Mouse (Mus musculus): ENCODE measurements around the gene a. TPM values are rescaled to one million over a fixed set of nuclear protein-coding genes. Genes with fewer than 3 reads are reported as not detected.

The a gene
- polyA plus RNA-seq, 1 experiment from 2014 or later = 44.6 TPM

DNA sequence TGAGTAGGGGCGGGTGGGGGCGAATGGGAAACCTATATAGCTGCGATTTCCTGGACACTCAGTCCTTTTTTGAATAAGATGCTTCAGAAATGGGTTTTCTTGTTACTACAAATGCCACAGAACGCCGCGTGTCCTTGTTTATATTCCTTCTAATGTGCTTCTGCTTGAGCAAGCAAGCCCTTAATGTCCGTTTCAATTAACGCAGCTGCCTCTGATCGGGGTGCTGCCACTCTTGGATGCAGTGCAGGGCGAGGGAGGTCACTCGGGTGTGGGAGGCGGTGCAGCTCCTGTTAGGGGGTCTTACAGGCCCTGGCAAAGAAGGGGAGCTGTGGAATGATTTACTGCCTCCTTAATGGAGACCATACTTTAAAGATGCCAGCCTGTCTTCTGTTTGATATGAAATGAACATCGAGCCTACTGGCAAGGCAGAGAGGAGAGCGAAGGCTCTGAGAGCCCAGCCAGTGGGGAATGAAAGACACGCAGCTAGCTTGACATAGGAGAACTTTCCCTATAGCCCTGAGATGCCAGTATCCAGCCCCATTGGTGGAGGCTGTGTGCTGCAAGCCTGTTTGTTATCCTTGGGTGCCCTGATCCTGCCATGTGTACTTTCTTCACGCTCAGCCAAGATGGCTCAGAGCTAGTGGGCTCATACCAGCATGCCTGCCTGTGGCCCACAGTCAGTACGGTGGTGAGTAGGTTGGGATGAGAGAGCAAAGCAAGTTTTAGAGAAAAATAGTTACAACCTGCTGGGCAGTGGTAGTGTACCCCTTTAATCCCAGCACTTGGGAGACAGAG, 8.1 kb upstream of the a start:
- no peak for DNase-seq (ENCODE audit: low spot score)

DNA sequence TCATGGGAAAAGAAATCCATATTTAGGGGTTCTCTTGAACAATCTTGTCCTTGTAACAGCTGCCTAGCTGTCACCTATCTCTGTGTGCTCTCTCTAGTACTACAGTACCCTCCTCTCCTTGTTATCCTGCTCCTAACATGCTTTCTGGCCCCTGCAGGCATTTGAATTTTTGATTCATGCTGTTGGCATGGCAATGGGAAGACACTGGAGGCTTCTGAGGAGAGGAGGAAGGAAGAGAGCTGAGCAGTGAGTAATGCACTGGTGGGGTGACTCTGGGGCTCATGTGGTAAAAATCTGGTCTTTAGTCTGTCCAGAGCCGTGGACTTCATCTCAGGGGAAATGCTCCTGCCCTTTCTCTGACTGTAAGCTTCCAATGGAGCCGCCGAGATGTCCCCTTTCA, 5.9 kb upstream of the a start:
- DNase-seq (ENCODE audit: low spot score) = no peak

DNA sequence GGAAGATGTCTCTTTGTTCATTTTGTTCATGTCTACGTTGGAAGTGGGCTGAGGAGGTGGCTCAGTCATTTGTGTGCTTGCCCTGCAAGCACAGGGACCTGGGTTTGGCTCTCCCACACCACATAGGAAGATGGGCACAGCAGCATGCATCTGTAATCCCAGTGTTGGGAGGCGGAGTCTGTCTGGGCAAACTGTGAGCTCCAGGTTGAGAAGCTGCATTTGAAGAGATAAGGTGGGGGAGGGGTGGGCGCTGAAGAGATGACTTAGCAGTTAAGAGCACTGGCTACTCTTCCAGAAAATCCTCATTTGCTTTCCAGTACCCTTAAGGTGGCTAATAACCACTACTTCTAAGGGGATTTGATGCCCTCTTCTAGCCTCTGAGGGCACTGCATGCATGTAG, 5.0 kb upstream of the a start:
- DNase-seq (ENCODE audit: low spot score) = no peak

DNA sequence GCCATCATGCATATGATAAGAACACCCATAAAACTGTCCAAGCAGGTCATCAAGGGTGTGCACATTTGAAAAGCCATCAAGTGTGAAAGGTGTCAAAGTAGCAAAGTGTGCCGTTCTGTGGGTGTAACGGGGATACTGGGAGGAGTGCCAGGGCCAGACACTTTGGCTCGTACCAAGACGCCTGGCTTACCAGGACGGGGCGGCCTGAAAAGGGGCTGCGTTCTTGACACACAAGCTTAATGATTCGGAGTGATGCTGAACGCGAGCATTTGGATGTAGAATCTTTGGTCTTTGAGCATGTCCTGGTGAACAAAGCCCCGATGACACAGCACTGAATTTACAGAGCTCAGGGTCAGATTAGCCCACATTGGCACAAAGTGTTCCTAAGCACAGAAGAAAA, 4.4 kb upstream of the a start:
- no peak for DNase-seq (ENCODE audit: low spot score)

DNA sequence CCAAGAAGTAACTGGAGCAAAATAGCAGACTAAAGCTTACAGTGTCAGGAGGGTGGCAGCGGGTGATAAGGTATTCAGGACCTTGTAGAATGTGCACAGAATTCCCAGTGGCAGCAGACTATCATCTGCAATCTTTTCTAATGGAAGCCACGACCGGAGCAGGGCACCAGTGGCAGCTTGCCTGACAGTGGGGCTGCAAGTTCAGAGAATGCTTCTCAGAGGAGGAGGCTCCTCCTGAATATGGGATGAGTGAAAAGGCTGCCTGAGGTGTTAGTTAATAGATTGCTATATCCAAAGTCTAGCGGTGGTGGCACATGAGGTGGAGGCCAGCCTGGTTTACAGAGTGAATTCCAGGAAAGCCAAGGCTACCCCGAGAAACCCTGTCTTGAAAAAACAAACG, 1.8 kb upstream of the a start:
- no peak for DNase-seq (ENCODE audit: low spot score)

DNA sequence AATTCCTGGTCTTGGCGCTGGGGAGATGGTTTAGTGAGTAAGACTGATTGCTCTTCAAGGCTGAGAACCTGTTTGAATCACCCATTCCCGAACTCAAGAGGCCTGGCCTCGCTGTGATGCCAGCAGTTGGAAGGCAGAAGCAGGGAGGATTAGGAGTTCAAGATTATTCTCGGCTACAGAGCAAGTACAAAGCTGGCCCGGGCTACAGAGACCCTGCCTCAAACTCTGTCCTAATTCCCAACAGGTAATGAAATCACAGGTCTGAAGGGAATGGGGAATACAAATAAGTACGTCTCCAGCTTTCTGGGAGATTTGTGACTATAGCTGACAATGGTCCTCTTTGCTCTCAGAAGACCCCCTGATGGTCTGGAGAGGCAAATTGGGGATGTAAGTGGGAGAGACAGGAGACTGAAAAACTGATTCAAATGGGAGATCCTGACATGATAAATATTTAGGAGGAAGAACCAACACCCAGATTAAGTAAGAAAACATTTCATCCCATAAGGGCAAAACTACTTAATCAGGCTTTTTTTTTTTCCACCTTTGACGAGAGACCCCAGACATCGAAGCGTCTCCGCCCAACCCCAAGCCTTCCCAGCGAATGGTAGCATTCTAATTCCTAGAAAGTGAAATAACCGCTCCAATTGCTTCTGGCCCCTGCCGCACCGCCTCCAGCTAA, 1.1 kb upstream of the a start:
- no peak for DNase-seq (ENCODE audit: low spot score)

DNA sequence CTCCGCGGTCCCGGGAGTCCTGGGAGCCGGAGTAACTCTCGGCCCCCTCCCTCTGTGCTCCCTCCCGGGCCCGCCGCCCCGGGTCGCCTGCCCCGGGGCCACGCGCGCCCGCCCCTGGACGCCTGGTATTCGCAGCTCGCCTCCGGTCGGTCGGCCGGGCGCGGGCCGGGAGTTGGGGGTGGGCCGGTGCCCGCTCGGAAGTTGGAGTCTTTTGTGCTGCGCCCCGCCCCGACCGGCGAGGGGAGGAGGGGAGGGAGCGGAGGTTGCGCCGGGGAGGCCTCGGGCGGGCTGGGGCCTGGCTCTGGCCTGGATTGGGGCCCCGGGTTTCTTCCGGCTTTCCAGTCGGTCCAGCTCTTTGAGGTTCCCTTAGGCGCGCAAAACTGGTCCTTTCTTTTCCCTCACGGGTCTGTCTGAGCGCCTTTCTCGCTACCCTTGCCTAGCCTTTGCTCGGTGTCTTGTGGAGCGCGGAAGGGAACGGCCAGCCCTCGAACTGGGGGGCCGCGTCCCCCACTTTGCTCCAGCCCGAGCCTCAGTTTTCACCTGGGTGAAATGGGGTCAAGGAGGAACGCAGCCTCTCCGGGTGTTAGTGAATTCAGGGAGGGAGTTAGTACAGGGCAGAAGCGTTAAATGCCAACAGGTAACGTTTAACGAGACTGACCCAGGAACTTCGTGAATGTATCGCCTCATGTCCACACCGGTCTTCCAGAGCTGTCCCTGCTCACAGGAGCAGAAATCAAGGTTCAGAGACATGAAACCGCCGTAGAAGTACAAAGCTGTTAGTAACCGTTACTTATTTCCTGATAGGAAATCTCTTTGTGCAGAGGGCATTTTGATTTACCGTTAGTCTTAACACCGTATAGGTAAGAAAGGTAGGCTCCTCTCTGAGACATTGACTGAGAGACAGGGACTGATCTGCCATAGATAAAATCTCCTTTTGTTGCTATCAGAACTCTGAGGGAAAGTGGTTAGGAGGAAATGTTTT, 750 bp downstream of the a start:
- DNase-seq (ENCODE audit: low spot score) = peak; percentile 72

DNA sequence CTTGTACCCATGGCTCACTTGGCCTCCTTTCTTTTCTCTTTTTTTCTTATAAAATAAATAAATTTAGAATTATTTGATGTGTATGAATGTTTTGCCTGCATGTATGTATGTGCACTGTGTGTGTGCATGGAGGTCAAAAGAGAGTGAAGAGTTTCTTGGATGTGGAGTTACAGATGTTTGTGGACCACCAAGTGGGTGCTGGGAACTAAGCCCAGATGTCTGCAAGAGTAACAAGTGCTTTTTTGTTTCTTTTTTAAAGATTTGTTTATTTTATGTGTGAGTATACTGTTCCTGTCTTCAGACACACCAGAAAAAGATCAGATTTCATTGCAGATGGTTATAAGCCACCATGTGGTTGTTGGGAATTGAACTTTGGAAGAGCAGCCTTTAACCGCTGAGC, 12.2 kb downstream of the a start:
- DNase-seq (ENCODE audit: low spot score) = no peak

DNA sequence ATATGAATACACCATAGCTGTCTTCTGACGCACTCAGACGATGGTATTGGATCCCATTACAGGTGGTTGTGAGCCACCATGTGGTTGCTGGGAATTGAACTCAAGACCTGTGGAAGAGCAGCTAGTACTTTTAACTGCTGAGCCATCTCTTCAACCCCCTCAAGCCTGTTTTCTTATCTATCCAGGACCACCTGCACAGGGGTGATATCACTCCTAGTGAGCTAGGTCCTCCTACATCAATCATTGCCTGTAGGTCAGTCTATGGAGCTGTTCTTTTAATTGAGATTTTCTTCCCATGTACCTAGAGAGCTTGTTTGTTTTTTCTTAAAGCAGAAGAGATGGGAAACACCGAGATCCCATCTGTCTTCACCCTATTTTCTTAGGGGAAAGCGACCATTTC, 12.6 kb downstream of the a start:
- DNase-seq (ENCODE audit: low spot score) = no peak

DNA sequence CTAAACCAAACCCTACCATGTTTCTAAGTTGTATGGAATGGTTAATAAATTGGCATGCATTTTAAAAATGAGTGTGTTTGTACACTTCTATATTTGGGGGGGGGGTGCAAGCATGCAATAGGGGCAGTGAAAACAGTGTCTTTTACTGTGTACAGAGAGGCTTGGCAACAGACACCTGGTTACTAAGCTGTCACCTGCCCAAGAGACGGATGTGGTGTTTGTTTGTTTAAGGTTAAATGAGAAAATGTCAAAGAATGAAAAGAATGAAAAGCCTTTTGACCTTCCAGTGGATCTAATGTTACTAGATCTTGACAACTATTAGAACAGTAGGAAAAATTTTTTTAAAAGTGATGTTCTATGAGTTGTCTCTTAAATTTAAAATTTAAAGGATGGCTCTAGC, 16.5 kb downstream of the a start:
- no peak for DNase-seq (ENCODE audit: low spot score)

DNA sequence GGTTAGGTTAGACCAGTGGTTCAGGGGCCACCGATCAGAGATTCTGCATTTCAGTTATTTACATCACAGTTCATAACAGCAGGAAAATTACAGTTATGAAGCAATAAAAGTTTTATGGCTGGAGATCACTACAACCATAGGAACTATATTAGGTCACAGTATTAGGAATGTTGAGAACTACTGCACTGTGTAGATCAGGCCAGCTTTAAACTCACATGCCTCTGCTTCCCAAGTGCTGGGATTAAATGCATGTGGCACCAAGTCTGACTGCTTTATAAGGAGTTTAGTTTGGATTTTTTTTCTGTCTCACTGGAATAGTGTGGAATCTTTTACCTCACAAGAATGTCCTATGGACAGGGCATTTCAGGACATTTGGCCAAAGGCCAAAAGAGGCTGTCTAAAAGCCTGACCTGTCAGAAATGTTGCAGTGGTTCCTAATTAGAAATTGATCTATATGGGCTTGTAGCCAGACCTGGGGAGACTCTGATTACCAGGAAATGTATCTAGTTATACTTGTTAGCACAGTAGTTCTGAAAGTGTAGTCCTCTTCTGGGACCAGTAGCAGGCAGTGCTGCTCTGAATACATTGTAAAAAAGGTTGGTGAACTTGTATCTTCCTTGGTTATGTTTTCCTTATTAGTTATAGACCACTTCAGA, 18.0 kb downstream of the a start:
- DNase-seq (ENCODE audit: low spot score) = no peak

DNA sequence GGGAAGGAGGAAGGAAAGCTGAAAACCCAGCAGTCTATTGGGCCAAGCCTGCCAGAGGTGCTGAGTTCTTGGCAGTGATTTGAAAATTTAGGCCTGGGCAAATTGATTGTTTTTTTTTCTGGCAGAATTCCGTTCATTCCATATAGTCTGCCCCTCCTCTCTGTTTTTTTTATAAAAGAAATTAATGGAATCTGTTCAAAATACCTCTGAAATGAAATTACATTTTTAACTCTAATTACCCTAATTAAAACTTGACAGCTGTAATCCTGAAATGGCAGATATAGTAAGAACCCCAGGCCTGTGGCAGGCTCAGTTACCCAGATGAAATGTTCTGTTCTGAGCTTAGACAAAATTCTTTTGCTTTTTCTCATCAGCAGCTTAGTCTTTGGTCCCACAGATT, 19.6 kb downstream of the a start:
- DNase-seq (ENCODE audit: low spot score) = no peak

DNA sequence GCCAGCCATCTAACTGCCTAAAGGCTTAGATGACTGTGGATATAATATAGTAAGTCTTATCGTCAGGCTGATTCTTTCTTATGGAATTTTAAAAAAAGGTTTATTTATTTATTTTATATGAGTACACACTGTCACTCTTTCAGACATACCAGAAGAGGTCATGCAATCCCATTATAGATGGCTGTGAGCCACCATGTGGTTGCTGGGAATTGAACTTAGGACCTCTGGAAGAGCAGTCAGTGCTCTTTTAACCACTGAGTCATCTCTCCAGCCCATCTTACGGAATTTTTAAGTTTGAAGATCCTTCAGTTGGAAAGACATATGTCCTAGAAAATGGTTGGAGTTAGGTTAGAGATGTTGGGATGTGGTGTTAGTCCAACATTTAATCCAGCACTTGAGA, 22.2 kb downstream of the a start:
- no peak for DNase-seq (ENCODE audit: low spot score)

DNA sequence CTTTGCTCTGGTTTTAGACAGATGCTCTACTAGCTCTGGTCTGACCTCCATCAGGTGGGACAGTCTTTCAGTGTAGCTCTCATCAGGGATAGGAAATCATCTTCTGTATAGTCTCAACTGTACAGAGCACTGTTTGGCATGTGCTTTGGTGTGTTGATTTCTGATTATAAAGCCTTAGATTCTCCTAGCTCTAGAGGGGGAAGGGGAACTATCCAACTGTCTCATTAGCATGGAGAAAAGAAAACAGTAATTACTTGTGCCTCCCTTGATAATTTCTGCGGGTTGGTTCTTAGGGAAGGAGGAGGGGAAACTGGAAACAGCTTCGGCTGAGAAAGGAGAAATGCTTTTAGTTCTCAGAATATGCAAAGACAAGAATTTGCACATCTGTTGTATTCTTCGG, 25.9 kb downstream of the a start:
- no peak for DNase-seq (ENCODE audit: low spot score)

DNA sequence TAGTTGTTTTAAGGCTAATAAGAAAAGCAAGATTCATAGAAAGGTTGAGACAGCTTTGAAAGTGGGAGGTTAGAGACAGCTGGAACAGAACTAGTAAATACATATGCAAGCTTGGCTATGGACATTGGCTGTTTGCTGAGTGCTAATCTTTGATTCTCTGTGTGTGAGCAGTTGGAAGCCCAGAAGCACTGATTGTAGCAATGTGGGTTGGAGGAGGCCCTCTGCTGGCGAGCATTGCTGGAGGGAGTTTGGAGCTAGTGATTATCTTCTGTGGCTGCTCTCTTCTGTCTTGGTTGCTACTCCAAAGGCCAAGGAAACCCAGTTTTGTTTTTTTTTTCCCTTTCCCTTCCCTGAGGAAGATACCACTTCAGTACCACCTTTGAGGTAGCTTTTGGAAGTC, 26.6 kb downstream of the a start:
- peak; percentile 25 for DNase-seq (ENCODE audit: low spot score)

DNA sequence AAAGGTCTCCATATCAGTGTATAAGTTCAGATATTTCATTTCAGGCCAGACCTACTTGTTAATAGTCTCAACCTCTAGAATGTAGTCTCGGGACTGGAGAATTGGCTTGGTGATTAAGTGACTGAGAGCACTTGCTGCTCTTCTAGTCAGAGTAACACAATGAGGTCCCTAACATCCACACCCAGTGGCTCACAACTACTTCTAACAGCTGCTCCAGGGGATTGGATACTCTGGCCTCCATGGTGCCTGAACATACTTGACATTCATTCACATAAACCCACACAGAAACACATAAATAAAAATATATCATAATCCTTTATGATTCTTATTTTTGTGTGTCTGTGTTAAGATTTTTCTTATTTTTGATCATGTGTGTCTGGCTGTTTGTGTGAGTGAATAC, 27.4 kb downstream of the a start:
- DNase-seq (ENCODE audit: low spot score) = no peak

DNA sequence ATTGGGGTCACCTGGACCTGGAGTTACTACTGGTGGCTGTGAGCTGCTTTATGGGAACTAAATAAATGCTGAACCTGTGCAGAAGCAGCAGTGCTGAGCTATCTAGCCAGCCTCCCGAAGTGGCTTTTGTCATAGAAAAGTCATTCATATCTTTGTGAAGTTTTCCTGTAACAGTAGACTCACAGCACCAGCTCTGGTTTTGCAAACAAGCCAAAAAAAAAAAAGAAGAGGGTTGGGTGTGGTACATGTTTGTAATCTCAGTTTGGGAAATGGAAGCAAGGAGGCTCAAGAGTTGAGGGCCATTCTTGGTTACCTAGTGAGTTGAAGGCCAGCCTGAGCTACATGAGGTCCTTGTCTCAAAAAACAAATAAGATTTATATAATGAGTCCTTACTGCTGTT, 29.1 kb downstream of the a start:
- no peak for DNase-seq (ENCODE audit: low spot score)

DNA sequence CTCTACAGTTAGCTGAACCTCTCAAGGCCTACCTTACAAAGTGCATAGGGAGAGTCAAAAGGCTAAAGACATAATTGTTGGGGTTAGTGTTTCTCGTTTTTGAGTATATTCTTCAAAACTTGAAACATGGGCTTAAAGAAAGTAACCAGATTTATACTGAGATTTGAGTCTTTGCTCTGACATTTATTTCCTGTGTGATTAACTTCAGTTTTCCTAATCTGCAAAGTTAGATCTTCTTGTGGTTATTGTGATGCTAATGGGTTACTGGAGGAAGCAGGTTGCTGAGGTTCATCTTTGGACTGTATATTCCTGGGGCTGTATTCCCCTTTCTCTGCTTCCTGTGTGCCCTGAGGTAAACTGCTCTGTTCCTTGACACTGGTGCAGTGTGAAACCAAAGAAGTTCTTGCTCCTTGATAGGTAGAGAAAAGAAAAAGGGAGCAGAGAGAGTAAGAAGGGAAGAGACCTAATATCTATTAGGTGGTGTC, 34.9 kb downstream of the a start:
- no peak for DNase-seq (ENCODE audit: low spot score)

DNA sequence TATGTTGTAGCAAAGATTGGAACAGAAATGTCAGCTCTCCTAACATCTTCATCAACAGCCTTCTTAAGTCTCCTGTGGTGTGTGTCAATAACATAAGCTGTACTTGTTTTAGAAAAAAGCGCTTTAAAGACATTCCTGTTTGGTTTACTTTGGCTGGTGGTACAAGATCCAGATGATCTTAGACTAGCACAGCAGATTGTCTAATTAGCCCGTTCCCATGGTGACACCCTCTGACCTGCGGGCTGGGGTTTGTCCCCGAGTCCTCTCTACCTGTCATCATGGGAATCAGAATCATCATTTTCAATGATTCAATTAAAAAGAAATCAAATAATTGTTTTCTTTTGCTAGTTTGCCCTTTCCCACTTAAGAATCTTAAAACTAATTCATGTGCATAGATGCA, 36.3 kb downstream of the a start:
- DNase-seq (ENCODE audit: low spot score) = no peak

DNA sequence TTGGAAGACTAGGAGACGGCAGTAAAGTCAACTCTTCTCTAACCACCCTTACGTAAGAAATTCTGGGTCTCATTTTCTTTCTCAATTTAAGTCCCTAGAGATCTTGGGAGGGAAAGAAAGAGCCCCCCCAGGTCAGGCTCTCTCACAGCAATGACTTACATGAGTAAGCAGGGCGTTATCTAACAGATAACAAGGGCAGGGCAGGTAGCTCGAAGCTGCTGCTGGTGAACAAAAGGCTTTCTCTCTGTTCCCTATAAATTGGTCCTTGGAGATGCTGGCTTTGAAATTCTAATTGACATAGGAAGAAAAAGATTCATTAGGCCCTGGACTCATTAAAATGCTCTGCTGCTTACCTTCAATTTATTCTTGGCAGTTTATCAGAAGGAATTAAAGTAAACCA, 41.3 kb downstream of the a start:
- DNase-seq (ENCODE audit: low spot score) = no peak

DNA sequence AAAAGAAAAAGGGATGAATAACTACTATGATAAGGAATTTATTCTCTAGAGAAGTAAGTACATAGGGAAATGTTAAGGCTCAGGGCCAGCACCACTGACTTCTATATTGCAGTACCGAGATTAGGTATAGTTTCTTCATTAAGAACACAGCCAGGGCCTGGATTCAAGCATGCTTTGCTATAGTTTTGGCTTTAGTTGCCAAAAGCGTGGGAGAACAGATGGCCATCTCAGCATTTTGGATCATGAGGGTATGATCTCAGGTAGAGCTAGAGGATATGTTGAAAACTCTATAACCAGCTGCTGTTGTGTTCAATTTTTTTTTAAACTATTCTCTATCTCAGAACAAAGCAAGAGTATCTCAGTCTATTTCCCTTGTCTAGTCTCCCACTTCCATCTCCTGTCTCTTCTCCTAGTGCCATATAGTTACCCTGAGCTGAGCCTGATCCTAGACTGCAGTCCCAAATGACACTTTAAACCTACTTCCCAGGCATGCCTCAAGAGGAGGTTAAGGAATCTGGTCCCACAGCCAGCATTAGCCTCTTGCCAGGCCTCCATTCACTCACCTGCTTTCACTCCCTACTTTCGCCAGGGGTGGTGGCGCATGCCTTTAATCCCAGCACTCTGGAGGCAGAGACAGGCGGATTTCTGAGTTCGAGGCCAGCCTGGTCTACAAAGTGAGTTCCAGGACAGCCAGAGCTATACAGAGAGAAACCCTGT, 43.1 kb downstream of the a start:
- DNase-seq (ENCODE audit: low spot score) = no peak

Data from thymus, postnatal 0 days (tissue).